Mouse (Mus musculus) cerebellum, postnatal 36 days (tissue): ENCODE measurements at regions not wholly inside any gene's neighbourhood (a gene's known extent, or its start where the extent isn't known, plus 50 kb on each side); places are given as distances from the start of the nearest gene placed in this dataset.

ENCODE experiments used
- DNase-seq, 2 experiments: peaks; one replicate each; pipeline ENCODE4 v3.0.0; 2021 to 2022; ENCODE audit warnings: mixed read lengths in 2 of 2

- no peak for DNase-seq
Measured at GRCm38 (mm10) chr12:49084505-49084904, 298.0 kb upstream of the Foxg1 start.

- no peak for DNase-seq
Measured at GRCm38 (mm10) chr12:49086076-49086475, 296.4 kb upstream of the Foxg1 start.

DNA sequence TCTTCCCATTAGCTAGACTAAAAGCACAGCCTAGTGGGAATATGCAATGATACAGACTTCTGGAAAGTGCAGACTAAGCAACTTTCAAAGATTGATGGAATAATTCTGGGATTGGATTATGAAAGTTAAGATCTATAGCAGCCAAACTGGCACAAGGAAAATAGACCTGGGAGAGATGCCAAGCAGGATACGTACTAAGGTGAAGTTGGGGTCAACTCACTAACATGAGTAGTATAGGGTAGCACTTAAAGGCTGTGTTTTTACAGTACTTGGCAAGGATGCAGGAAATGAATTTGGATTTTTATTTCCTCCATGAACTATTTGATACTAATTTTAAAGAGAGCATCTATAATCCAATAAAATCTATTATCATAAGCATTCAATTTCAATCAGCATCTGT lies 292.3 kb upstream of the Foxg1 start:
- no peak for DNase-seq

DNA sequence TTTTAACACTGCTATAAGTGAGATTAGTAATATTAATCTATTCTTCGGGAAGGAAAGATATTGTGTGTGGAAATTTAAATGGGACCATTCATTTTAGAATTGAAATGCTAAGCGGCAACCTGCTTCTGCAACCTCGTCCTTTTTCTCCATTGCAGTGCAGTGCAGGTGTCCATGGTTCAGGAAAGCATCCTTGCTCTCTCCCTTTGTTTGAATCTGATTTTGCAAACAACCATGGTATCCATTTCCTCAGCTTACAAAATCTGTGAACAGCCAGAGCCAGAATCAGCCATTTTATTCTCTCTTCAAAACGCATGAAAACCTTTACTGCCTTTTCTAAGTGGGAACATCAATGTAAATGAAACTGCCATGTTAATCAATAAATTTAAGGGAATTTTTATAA lies 276.5 kb upstream of the Foxg1 start:
- no peak for DNase-seq

GRCm38 (mm10) chr12:49106399-49107382 lies 275.8 kb upstream of the Foxg1 start:
- peak; percentile 10 to 37 for DNase-seq

DNA sequence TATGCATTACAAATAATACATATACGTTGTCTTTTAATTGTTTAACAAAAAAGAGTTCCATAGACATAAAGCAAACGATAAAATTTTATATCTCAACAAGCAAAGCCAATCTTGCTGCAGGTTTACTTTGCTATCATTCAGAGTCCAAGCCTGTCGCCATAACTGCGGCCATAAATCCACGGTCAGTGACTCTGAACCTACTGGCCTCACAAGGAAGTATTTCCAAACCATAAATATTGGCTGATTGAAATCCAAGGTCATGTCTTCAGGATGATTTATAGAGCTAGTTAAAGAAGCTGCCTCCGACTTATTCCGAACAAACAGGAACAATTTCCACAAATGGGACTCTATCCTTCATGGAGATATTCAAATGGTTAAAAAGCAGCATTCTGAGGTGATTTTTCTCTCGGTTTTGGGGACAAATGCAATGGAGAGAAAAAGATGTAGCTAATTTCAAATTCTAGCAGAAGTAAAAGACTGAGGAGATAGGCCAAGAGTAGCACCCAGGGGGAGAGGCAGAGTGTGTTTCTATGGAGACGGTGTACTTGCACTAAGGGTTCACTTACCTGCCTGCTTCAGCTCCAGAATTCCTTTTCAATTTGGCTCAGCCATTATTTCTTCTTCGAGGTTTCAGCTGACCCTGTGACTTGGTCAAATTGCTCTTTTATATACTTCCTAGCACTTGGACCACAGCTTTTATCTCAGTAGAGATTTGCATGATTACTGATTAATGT lies 274.9 kb upstream of the Foxg1 start:
- DNase-seq, result no peak

DNA sequence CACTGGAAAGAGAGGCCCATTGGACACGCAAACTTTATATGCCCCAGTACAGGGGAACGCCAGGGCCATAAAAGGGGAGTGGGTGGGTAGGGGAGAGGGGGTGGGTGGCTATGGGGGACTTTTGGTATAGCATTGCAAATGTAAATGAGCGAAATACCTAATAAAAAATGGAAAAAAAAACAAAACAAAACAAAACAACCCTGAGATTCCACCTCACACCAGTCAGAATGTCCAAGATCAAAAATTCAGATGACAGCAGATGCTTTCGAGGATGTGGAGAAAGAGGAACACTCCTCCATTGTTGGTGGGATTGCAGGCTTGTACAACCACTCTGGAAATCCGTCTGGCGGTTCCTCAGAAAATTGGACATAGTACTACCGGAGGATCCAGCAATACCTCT lies 251.4 kb upstream of the Foxg1 start:
- peak in 1 of 2 experiments; percentile 4 for DNase-seq

DNA sequence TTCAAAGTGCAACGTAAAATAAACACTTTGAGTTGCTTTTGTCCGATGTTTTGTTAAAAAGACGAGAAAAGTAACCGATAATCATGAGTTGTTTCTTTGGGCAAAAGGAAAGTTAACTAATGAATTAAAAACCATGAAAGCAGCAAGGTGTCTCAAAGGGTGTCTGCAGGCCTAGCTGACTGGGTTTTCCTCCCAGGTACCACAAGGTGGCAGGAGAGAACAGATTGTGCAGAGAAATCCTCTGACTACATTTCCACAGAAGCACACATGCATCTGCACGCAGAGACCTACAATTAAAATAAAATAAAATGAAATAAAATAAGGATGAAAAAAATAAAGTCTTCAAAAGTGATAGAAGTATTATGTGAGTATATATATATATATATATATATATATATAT lies 212.4 kb upstream of the Foxg1 start:
- DNase-seq, result no peak

DNA sequence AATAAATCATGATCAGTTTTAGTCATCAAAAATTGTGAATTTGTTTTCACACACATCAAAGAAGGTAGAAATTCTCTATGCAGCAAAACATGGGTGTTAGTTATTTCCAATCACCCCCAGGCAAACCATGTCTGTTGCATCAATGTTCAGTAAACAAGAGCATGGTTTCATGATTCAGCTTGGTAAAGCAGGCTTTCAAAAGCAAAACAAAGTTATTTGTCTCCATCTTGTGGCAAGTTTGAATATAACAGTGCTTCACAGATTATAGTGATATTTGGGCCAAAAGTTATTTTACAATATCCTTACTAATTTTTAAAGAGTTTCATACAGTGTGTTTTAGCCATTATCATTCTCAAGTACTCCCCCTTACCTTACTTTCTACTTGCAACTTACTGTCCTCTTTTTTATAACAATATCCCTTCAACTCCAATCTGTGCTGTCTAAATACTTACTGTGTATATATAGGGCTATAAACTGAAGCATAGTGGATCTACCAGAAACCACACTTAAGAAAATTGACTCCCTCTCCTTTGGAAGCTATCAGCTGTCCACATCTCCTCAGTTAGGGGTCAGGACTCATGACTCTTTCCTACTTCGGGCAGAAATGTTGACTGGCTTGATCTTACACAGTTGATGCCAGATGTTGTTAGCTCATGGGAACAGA lies 211.3 kb upstream of the Foxg1 start:
- DNase-seq, result no peak

DNA sequence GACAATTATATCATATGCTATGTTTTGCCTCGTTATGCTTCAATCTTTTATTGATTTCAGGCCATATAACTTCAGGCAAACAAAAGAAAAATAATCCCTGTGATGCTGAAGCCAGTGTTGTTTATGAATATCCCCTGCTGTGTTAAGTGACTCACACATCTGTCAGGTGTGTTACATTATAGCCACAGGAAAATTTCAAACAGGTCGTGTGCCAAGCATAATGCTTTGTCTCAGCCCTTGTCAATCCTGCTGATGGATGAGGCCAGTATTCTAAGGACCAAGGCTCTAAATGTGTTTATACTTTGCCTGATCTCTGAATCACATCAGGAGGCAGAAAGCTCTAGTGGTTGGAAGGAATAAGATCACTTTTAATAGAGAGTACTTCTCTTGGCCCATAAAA lies 191.1 kb upstream of the Foxg1 start:
- no peak for DNase-seq

GRCm38 (mm10) chr12:49233524-49234306 lies 148.7 kb upstream of the Foxg1 start:
- no peak for DNase-seq
